Mouse (Mus musculus) NIH3T3 (cell line): ENCODE measurements around the gene Trpm2.
A peak's percentile ranks its signal among the peaks of the same experiment; 100 is the strongest.
"Not testable (repeated sequence)": the region's sequence is repeated elsewhere in the genome, so short reads cannot be mapped to it uniquely, and the experiment has no call there.

Experiments used
- DNase-seq: peaks from one replicate; pipeline ENCODE4 v3.0.0-alpha.2; 2012; ENCODE audit warnings: low read depth

The Trpm2 gene

DNA sequence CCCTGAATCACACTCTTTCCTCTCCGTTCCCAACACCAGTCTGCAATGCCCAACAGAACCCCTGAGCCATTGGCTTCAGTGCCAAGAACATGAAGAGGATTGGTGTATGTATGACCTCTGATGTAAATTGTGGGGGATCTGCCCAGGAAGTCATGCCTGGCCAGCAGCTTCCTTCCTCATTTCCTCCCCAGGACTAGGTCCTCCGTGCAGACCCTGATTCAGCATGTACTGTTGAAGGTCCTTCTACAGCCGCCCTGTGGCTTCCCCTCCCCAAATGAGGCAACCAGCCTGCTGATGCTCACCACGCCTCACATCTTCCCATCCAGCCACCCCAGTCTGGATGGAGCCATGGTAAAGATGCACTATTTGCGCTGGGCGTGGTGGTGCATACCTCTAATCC lies at the start of gene Trpm2:
Gene Trpm2 (minus strand): TSS at position 83 of the 400 bp plus-strand sequence.
- DNase-seq: no peak

DNA sequence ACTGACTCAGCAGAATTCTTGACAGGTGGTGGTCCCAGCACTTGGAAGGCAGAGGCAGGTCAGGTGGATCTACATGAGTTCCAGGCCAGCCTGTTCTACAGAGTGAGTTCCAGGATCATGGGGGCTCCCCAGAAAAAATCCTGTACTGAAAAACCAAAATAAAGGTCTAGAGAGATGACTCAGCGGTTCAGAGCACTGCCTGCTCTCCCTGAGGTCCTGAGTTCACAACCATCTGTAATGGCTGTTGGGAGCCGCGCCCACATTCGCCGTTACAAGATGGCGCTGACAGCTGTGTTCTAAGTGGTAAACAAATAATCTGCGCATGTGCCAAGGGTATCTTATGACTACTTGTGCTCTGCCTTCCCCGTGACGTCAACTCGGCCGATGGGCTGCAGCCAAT lies 49.6 kb upstream of the Trpm2 start:
- DNase-seq: peak; percentile 44

DNA sequence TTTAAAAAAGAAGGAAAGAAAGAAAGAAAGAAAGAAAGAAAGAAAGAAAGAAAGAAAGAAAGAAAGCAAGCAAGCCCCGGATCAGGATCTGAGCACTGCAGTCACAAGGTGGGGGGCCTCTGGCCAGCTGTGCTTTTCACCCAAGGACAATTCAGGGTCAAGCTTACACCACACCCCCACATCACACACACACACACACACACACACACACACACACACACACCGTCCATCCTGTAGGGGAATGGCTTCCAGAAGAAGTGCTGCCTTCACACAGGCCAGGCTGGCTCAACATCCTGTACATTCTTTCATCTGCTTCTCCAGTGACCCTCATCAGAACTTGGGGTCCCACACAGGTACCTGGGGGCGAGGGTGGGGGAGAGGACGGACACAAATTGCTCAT lies 48.9 kb upstream of the Trpm2 start:
- DNase-seq: no peak

DNA sequence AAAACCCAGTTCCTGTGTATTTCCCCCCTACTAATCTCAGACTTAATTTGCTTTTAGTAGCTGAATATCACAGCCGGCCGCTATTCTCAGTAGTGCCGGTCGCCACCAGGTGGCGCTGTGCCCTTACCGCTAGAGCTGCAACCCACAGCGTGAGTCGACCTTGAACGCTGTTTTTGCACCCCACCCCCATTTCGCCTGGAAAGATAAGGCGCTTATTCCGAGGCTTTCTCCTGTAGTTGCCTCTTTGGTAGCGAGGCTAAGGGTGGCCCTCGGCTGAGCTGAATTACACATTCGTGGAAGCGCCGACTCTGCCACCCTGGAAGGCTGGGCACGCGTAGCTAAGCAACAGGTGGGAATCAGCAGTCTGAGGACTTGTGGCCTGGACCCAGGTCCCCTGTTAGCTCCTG lies 48.4 kb upstream of the Trpm2 start:
- peak; percentile 94 for DNase-seq

DNA sequence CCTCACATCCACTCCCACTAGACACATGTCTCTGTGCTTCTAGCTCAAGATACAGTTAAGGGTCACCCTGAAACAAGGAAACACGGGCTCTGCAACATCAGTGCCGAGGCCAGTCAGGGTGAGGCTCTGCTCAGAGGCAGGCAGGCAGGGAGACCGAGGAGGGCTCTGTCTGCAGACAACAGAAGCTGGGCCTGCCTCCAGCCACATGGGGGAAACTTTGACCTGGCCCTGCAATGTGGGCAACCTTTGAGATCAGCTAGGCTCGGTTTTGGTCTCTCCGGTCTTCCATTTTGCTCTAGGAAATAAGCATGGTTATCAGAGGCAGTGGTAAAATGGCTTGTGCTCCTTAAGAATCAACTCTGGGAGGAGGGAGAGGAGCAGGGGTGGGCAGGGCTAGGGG lies 46.0 kb upstream of the Trpm2 start:
- DNase-seq: no peak

DNA sequence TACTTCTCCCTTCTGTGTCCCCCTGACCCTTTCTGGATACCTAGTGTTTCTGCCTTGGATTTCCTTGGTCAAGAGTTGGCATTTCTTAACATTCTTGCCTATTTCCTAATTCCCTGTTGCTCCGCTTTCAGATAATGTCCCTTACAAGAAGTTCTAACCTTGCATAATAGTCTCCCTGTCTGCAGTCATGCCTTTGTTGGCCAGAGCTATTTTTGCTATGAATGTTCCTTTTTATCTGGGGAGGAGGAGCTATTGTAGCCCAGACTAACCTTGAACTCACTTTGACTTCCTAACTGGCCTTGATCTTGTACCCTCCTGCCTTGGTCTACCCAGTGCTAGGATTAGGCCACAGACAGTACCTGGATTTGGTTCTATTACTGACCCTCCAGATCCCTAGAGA lies 45.1 kb upstream of the Trpm2 start:
- no peak for DNase-seq

DNA sequence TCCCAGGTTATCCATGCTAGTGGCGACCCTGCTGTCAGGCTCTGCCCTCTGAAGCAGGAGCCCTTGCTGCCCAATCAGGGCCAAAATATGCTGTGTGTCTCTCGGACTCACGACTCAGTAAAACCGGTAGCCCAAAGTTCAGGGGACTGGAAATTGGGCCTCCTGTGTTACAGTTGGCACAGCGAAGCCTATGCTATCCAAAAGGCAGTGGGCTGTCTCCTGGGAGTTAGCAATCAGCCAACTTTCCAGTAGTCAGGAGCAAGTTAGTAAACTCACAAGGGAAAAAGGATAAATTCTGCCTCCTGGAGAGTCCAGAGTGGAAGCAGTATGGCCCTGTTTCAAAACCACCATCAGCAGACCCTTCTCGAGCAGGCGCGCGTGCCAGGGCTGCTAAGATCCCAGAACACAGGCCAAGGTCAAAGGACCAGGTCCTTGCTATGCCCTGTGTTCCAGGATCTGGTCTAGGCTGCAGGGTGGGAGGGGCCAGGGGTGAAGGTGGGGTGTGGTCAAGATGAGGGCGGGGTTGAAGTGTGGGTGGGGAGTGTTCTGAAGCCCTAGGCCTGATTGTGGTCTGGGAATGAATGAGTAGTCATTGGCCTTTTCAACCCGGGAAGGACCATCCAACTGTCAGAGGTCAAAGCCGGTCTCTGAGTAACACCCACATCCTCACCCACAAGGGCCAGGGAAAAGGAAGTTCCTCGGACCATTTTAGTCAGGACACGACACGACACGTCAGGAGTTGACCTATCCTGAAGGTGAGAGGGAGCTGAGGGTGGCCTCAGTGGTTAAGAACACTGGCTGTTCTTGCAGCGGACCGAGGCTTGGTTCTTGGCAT lies 42.5 kb upstream of the Trpm2 start:
- no peak for DNase-seq

DNA sequence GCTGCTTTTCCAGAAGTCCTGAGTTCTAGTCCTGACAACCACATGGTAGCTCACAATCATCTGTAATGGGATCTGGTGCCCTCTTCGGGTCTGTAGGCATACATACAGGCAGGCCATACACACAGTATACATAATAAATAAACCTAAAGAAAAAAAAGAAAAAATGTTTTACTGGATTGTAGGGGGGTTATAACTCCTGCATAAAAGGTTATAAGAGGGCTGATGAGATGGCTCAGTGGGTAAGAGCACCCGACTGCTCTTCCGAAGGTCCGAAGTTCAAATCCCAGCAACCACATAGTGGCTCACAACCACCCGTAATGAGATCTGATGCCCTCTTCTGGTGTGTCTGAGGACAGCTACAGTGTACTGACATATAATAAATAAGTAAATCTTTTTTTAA lies 40.8 kb upstream of the Trpm2 start:
- DNase-seq: not testable (repeated sequence)

DNA sequence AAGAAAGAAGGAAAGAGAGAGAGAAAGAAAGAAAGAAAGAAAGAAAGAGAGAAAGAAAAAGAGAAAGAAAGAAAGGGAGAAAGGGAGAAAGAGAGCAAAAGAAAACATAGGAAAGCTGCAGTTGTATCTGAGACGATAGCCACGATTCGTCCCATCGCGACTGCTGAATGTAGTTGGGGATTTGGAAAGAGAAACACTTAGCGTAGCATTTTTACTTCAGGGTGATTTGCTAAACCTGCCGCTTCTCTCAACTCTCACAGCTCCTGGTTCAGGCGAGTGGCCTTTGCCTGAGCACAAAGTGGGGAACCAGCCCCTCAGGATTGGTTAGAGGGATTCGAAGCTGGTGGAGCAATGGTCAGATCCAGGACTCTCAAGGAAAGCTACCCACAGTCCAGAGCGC lies 40.0 kb upstream of the Trpm2 start:
- DNase-seq: peak; percentile 29

DNA sequence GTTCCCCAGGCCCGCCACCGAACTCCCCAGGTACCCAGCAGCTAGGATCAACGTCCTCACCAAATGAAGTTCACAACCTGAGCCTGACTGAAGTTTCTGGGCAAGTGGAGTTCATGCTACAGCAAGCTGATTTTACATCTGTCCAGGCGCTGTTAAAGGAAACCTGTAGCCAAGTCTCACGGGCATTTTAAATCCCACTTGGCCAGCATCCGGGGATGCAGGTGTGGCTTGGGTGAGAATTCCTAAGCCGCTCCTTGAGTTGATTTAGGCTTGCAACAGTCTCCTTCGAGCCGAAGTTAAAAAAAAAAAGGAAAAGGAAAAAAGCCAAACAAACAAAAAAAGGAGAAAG lies 39.6 kb upstream of the Trpm2 start, which contains the start of gene Pfkl:
Gene Pfkl (minus strand): TSS at position 139 of the 349 bp plus-strand sequence.
- DNase-seq: no peak

DNA sequence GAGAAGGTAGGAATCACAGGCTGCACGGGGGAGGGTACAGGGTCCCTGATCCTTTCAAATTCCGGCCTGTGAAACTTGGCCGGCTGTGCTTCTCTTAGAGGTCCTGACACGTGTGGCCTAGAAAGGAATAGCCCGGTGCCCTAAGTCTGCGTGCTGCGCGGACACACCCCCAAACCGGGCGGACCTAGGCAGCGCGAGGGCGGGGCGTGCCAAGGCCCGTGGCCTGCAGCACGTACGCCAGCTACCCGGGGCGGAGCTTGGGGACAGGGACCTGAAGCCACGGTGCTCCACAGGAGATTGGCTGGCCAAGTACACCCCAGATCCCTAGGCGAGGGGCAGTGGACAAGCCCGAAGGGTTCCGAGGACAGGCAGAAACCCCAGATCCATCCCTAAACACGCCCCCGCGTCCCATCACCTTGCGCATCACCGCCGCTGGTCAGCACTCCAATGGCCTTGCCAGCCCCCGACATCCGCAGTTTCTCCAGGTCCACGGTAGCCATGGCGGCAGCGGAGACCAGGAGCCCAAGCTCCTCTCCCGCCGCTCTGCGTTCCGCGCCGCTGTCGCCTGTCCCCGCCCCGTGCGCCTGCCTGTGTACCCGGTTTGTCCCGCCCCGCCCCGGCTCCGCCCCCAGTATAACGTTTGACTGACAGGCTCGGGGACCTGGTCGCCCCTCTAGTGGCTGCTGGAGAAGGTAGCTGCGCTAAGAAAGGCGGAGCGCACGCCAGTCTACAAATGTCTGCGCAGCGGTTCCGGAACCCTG lies 39.0 kb upstream of the Trpm2 start:
- peak; percentile 95 for DNase-seq

DNA sequence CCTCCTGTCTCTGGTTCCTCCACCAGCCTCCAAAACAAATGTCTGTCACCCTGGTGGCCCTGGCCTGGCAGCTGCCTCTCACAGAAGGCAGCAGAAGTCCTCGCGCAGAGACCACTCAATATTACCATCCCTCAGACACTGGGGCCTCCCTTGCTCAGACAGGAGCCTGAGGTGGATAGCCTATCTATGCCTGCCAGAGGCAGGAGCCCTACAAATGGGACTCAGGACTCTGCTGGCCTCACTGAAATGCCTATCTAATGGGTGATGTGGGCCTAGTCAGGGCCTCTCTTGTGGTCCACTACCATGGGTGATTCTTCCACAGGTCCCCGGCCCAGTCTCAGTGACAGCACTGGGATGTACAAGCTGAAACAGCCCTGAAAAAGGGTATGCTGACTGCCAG lies 37.8 kb upstream of the Trpm2 start:
- DNase-seq: no peak

DNA sequence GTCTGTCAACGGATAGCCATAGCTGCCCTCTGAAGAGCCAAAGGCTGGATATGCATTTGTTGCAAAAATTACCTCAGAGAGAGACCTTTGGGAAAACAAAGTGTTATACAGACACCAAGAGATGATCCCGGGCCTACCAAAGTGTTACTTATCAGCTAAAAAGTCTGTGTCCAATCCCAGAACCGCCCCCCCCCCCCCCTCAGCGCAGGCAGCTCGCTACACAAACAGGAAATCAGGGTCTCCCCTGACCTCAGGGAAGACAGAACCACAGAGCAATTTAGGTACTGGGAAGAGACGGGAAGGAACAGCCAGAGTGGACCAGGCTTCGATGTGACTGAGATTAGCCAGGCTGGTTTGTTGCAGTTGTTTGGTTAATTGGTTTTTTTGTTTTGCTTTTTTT lies 36.8 kb upstream of the Trpm2 start:
- no peak for DNase-seq

DNA sequence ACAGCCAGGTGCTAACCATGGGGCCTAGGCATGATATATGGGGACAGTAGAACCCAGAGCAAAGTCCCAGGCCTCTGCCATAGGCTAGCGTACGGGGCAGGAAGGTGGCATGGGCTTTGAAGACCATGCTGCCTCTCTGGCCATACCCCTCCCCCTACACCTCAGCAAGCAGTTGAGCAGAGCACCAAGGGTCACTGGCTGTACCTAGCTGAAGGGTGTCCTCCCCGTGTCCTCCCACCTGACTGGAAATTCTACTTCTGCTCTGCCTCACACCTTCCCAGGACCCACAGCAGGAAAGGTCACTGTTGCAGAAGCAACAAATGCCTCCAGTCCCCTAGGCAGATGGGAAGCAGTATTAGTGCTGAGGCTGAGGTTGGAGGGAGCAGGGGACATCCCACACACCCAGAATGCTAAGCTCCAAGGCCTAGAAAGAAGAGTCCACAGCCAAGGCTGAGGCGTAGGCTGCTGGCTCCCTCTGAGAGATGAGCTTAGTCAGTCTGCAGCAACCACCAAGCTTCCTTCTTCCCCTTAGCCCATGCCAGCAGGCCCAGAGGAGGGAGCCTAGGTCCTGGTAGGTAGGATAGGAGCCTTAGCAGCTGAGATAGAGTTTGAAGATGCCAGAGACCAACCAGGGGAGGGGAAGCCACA lies 35.6 kb upstream of the Trpm2 start:
- no peak for DNase-seq

DNA sequence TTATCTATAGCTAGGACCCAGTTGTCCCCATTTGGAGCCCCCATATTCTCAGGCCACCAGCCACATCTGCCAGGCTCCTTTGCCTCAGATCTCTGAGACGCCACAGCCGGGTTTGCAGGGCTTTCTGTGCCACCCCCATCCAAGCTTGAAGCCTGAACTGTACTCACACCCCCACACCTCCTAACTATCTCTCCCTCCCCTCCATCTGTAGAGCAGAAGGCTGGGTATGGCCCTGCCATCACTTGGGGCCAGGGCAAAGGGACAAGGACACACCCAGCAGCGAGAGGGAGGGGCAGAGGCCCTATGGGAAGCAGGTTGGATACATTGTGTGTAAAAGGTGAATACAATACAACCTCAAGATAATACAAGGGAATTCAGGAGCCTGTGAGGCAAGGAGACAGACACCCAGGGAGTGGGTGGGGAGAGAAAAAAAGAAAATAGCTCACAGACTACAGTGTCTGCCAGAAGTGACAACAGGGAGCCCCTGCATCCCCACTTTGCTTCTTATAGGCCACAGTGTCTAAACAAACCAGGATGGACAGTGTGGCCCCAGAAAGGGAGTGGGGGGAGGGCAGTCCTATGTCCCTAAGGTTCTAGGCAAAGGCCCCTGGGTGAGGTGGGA lies 34.2 kb upstream of the Trpm2 start:
- DNase-seq: no peak

DNA sequence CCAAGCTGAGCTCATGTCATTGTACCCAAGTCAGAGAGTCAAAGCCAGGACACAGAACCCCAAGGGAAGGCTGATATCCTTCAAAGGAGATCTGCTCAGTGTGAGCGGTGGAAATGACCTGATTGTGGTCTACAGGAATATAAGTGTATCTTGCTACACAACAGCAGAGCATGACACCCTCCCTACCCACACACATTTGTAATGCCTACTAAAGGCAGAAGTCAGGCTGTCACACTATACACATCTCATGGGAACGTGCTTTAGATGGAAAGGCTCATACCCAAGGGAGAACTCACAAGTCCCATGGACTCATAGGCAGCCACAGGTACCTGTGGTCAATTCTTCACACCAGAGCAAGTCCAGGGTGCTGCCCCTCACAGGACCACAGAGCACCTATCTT lies 32.0 kb upstream of the Trpm2 start:
- no peak for DNase-seq

DNA sequence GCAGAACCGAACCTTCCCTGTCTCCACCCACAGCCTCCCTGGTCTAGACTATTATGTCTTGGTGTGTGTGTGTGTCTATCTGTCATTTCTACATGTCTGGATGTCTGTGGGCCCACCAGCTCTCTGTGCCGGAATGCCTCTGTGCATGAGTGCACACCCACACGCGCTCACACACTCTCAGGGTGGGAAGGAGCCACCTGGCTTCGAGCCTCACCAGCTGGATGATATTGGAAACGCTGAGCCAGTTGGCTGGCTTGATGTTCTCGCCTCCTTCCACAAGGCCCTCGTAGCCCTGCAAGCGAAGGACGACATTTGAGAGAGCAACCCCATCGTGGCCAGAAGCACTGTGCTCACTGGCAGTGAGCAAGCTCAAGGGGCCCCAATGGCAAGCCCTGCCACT lies 31.4 kb upstream of the Trpm2 start:
- no peak for DNase-seq

DNA sequence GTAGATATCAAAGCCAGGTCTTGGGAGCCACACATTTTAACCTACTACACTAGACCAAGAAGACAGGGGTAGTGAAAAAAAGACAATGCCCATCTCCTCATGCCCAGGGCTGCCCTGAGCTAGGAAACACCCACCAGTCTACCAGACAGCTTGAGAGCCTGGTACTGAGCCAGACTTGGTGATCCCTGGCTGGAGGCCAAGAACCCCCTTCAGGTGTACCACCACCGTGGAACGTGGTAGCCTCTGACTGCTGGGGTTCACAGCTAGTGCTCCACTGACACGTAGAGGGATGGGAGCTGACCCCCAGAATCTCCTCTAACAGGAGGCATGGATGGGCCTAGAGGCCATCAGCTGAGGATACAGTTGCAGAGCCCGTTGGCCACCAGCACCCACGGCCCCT lies 29.8 kb upstream of the Trpm2 start:
- no peak for DNase-seq

DNA sequence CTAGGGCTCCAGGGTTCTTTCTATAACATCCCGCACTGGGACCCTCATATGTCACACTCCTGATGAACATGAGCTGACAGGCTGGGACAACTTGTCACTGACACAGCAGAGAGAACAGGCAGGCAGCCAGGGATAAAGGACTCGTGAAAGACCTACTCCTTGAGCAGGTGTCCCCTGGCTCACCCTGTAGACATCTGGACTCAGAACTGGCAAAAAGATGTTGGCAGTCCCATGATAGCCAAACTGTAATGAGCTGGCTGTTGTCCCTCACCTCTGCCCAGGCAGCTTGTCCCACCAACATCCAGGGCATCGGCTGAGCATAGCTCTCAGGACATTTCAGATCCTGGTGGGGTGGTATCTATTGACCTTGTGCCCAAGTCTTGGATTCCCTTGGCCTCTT lies 25.3 kb upstream of the Trpm2 start:
- DNase-seq: no peak

DNA sequence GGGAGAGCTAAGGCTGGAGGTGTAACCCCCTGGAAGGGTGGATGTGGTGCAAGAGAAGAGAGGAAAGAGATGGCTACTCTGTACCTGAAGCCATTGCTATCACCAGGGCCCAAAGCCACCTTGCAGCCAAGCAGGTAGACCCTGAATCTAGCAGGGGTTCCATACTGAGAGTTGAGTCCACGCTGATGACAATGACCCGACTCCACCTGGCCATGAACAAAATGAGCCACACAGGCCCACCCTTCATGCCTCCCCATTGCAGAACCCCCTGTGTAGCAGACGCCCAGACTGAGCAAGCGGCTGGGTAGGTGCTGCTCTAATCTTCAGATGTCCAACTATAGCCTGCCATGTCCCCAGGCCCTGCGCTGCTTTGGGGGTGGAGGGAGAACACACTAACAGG lies 15.4 kb upstream of the Trpm2 start:
- DNase-seq: no peak

DNA sequence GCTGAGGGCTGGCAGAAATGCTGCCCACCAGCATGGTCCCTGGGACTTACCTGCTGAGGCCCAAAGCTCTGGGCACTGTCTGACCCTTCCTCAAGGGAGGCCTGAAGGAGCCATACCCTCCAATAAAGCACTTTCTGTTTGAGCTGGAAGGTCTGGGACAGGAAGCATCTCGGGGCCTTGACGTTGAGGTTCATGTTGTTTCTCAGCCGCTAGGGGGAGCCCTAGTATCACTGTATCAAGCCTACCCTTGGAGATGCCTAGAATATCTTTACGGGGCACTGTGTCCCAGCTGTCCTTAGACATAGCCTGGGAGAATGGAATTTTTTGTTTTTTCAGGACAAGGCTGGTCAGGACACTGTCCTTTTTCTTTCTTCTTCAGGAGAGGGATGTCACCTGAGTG lies 14.3 kb upstream of the Trpm2 start:
- peak; percentile 94 for DNase-seq
